Mouse (Mus musculus): ENCODE results near the gene Tmem177.

DNA sequence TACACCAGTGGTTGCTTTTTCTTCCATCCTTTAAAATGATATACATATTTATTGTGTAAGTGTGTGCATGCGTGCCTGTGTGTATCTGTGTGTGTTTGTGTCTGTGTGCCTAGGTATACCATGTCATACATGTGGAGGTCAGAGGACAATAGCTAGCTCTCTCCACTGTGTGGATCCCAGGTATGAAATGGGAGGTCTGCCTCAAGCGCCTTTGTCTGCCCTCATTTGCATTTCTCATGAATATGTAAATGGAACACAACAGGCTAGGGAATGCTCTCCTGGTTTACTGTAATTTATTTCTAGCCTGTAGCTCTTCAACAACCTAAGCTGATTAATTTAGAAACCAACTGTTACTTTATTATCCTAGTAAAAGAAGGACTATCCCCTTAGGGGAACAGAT, 41.7 kb upstream of the Tmem177 start:
- no peak for TF ChIP-seq POLR2A (IDR thresholded peaks at IDR 0.05; ENCODE audit: low read depth, low read length)
- TF ChIP-seq CTCF (IDR thresholded peaks at IDR 0.05; ENCODE audit: borderline replicate concordance, insufficient read depth, low read length) = no peak

Data from embryonic fibroblast, embryonic 13.5 days (primary cell).